Mouse (Mus musculus): Measurements from ENCODE around the gene Dcp1b.

- TF ChIP-seq CTCF (IDR thresholded peaks at IDR 0.05; ENCODE audit: insufficient read depth, low read length) (no peak), POLR2A (IDR thresholded peaks at IDR 0.05; ENCODE audit: borderline replicate concordance, extremely low read depth, low read depth, low read length) (no peak)
Observed at GRCm38 (mm10) chr6:119214190-119214589, 39.1 kb downstream of the Dcp1b start.
